Mouse (Mus musculus) granulocyte monocyte progenitor cell, adult 5-6 weeks (primary cell): ENCODE results near the gene Adam33. TPM values are rescaled to one million over a fixed set of nuclear protein-coding genes. Genes with fewer than 3 reads are reported as not detected.

ENCODE experiments used
- ATAC-seq: replicated peaks from 2 replicates; pipeline ENCODE4 v1.8.0; 2016; ENCODE audit warnings: mild to moderate bottlenecking, moderate TSS enrichment, inconsistent platforms; ENCODE audit not compliant: poor library complexity, severe bottlenecking
- total RNA-seq, 2 experiments: library from RNA; stranded (forward) in 1 of 2; stranded (reverse) in 1 of 2; fragments of 200-712, 200-1000 nt in 1 of 2; fragments of >200 nt in 1 of 2; fragmentation: Nextera tagmentation in 1 of 2; gene quantifications; 2 replicates each; pipeline ENCODE4 v1.2.3; 2014 to 2017

The Adam33 gene
- total RNA-seq, 2 experiments from 2014 or later = 1.1 TPM; not detected in 1

DNA sequence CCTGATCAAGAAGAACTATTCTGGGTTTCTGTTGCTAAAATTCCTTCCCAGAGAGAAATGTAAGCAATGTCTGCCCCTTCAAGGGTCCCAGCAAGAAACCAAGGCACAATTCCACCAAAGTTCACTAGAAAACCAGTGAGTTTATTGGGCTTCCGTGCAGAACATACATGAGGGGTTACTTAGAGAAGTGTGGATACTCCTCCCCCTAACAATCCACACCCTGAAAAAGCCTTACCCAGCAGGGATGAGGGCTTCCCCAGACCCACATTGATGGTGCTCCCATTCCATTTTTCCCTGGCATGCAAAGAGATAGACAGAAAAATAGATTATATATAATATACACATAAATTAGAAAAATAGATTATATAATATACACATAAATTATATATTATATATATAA, 32.6 kb downstream of the Adam33 start:
- ATAC-seq = no peak

DNA sequence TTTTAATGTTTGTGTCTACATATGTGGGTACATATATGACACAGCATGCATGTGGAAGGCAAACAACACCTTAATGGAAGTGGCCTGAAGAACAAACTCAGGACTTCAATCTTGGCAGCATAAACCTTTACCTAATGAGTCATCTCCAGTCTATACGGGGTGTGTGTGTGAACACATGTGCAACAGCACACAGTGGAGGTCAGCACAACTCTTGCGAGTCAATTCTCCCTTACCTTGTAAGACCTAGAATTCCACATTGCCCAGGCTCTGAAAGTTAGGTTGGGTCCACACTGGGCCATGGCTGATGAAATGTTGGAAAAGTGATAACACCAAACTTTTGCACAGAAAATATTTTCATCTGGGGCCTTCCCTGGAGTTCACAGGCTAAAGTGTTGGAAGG, 33.1 kb downstream of the Adam33 start:
- ATAC-seq = no peak

- no peak for ATAC-seq
These were observed 34.3 kb downstream of the Adam33 start for GRCm38 (mm10) chr2:131029065-131029935.

DNA sequence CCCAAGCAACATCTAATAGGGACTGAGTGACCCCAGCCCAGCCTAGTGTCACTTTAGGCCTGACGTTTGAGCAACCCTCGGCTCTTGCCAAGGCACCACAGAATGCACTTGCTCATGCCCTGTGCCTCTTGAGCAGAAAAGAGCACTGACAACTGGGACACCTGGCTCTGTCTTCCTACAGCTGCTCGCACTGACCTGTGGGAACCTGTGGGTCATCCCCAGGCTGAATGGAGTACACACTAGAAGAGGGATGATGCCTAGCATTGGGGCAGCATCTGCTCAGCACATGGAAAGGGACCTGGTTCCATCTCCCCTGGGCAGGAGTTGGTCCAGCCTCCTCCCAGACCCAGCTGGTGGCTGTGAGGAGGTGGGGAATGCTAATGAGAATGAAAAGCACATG, 36.7 kb downstream of the Adam33 start:
- ATAC-seq = no peak

GRCm38 (mm10) chr2:131025230-131025629, 38.4 kb downstream of the Adam33 start:
- no peak for ATAC-seq

DNA sequence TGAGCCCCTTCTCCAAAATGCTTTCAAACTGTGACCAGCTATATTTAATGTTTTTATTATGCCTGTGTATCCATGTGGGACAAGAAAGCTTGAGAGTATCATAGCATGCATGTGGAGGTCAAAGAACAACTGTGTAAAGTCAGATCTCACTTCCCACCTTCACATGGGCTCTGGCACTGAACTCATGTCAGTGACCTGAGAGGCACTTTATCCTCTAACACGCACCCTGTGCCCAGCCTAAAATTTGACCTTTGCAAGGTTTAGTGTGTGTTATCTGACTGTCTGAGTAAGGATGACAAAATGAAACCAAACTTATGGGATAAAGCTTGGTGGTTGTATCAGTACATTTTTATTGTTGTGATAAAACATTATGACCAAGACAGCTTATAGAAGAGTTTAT, 53.0 kb downstream of the Adam33 start:
- ATAC-seq = no peak

GRCm38 (mm10) chr2:131009123-131009522, 54.5 kb downstream of the Adam33 start:
- ATAC-seq = no peak

Other genes starting within 250 kb of the Adam33 start
- gene 4930402H24Rik, start 157.4 kb downstream of the Adam33 start, total RNA-seq (2014; fragmentation: Nextera tagmentation) = 10.5 and 19.0 TPM in 2 replicates
- gene 4930402H24Rik, start 157.4 kb downstream of the Adam33 start, total RNA-seq (2017) = 5.3 and 8.6 TPM in 2 replicates
- 37.3 and 38.9 TPM in 2 replicates for gene Atrn, start 157.3 kb downstream of the Adam33 start, total RNA-seq (2014; fragmentation: Nextera tagmentation)
- gene Atrn, start 157.3 kb downstream of the Adam33 start, total RNA-seq (2017) = 37.7 and 37.8 TPM in 2 replicates
- gene Gfra4, start 20.7 kb downstream of the Adam33 start, total RNA-seq (2014; fragmentation: Nextera tagmentation) = not detected in 2 replicates
- gene Gfra4, start 20.7 kb downstream of the Adam33 start, total RNA-seq (2017) = not detected in 2 replicates
- not detected in 2 replicates for gene Siglec1, start 23.0 kb upstream of the Adam33 start, total RNA-seq (2014; fragmentation: Nextera tagmentation)
- not detected in 2 replicates for gene Siglec1, start 23.0 kb upstream of the Adam33 start, total RNA-seq (2017)
- gene Hspa12b, start 63.5 kb upstream of the Adam33 start, total RNA-seq (2014; fragmentation: Nextera tagmentation) = not detected in 2 replicates
- gene Hspa12b, start 63.5 kb upstream of the Adam33 start, total RNA-seq (2017) = not detected in 2 replicates
- gene Gm11037, start 69.7 kb upstream of the Adam33 start, total RNA-seq (2014; fragmentation: Nextera tagmentation) = not detected in 2 replicates
- not detected in 2 replicates for gene Gm11037, start 69.7 kb upstream of the Adam33 start, total RNA-seq (2017)
- 66.9 and 115 TPM in 2 replicates for gene 1700037H04Rik, start 96.3 kb upstream of the Adam33 start, total RNA-seq (2014; fragmentation: Nextera tagmentation)
- gene 1700037H04Rik, start 96.3 kb upstream of the Adam33 start, total RNA-seq (2017) = 30.3 and 40.6 TPM in 2 replicates
- gene Cenpb, start 116.3 kb upstream of the Adam33 start, total RNA-seq (2014; fragmentation: Nextera tagmentation) = 14.3 and 24.3 TPM in 2 replicates
- 16.1 and 18.6 TPM in 2 replicates for gene Cenpb, start 116.3 kb upstream of the Adam33 start, total RNA-seq (2017)
- gene Cdc25b, start 123.1 kb upstream of the Adam33 start, total RNA-seq (2014; fragmentation: Nextera tagmentation) = 4.9 and 5.8 TPM in 2 replicates
- gene Cdc25b, start 123.1 kb upstream of the Adam33 start, total RNA-seq (2017) = 6.7 and 6.8 TPM in 2 replicates
- gene Spef1, start 123.5 kb upstream of the Adam33 start, total RNA-seq (2014; fragmentation: Nextera tagmentation) = 2.0 and 2.7 TPM in 2 replicates
- gene Spef1, start 123.5 kb upstream of the Adam33 start, total RNA-seq (2017) = 1.2 and 1.9 TPM in 2 replicates
- 5.7 and 5.9 TPM in 2 replicates for gene Ap5s1, start 143.3 kb upstream of the Adam33 start, total RNA-seq (2014; fragmentation: Nextera tagmentation)
- gene Ap5s1, start 143.3 kb upstream of the Adam33 start, total RNA-seq (2017) = 1.0 and 1.5 TPM in 2 replicates
- 26.2 and 26.6 TPM in 2 replicates for gene Mavs, start 170.2 kb upstream of the Adam33 start, total RNA-seq (2014; fragmentation: Nextera tagmentation)
- 11.3 and 11.8 TPM in 2 replicates for gene Mavs, start 170.2 kb upstream of the Adam33 start, total RNA-seq (2017)
- 34.6 and 48.4 TPM in 2 replicates for gene Pank2, start 198.7 kb upstream of the Adam33 start, total RNA-seq (2014; fragmentation: Nextera tagmentation)
- 39.3 and 41.8 TPM in 2 replicates for gene Pank2, start 198.7 kb upstream of the Adam33 start, total RNA-seq (2017)